Mouse (Mus musculus) myocyte (in vitro differentiated cells): ENCODE results near the gene Tnrc6a.

Experiments used
- CEBPB ChIP-seq: IDR thresholded peaks from 2 replicates; pipeline ENCODE4 v1.6.1; 2011; ENCODE audit warnings: mild to moderate bottlenecking, moderate library complexity; ENCODE audit not compliant: poor library complexity, insufficient read depth, severe bottlenecking
- E2F4 ChIP-seq: IDR thresholded peaks from one replicate; pipeline ENCODE4 v1.6.1; 2011; ENCODE audit warnings: mild to moderate bottlenecking, control low read depth, moderate library complexity; ENCODE audit not compliant: insufficient read depth
- MAX ChIP-seq: IDR thresholded peaks from one replicate; pipeline ENCODE4 v1.6.1; 2011; ENCODE audit warnings: low read depth, mild to moderate bottlenecking, control low read depth
- MYOD1 ChIP-seq, 3 experiments: IDR thresholded peaks; one replicate each; pipeline ENCODE4 v1.6.1; 2011; ENCODE audit warnings: control low read depth in 2 of 3, low read depth in 2 of 3, mild to moderate bottlenecking in 2 of 3, moderate library complexity in 1 of 3; ENCODE audit not compliant: insufficient read length in 2 of 3, control insufficient read depth in 1 of 3
- MYOG ChIP-seq, 3 experiments: IDR thresholded peaks; one replicate each; pipeline ENCODE4 v1.6.1; 2011; ENCODE audit warnings: control low read depth in 2 of 3, low read depth in 2 of 3, mild to moderate bottlenecking in 2 of 3; ENCODE audit not compliant: insufficient read length in 2 of 3, control insufficient read depth in 1 of 3, insufficient read depth in 1 of 3
- POLR2A ChIP-seq: IDR thresholded peaks from one replicate; pipeline ENCODE4 v1.6.1; 2011; ENCODE audit warnings: low read depth, mild to moderate bottlenecking, control low read depth, moderate library complexity; ENCODE audit not compliant: insufficient read length
- POLR2AphosphoS2 ChIP-seq: IDR thresholded peaks from one replicate; pipeline ENCODE4 v1.6.1; 2011; ENCODE audit warnings: low read depth, control low read depth; ENCODE audit not compliant: insufficient read length
- REST ChIP-seq: IDR thresholded peaks from one replicate; pipeline ENCODE4 v1.6.1; 2011; ENCODE audit warnings: mild to moderate bottlenecking, control low read depth, moderate library complexity; ENCODE audit not compliant: insufficient read depth, insufficient read length
- SRF ChIP-seq: IDR thresholded peaks from one replicate; pipeline ENCODE4 v1.6.1; 2011; ENCODE audit warnings: low read depth; ENCODE audit not compliant: control insufficient read depth, insufficient read length
- TCF12 ChIP-seq: IDR thresholded peaks from one replicate; pipeline ENCODE4 v1.6.1; 2011; ENCODE audit warnings: mild to moderate bottlenecking, control low read depth; ENCODE audit not compliant: poor library complexity, insufficient read depth, severe bottlenecking
- USF1 ChIP-seq: IDR thresholded peaks from one replicate; pipeline ENCODE4 v1.6.1; 2011; ENCODE audit warnings: low read depth, mild to moderate bottlenecking, control low read depth, moderate library complexity

DNA sequence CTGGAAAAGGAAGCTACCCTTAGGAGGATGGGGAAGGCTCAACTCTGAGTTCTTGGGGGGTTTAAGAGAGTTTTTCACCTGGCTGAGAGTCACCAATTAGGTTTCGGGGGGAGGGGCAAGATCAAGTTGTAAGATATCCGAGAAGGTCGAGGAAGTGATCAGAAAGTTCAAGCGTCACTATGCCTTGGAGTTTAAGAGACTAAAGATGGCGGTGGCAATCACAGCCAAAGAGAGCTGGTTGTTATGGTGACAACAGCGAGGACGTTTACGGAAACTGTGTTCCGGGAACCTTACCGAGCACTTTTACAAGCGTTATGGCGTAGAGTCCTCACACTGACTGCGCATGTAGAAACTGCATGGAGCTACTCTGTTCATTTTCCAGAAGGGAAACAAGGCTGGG, 39.0 kb upstream of the Tnrc6a start:
- TF ChIP-seq POLR2A (no peak), USF1 (no peak), MYOG (IDR thresholded peaks at IDR 0.05; ENCODE audit: control insufficient read depth in 1 of 3, insufficient read depth in 1 of 3, insufficient read length in 2 of 3, low read depth in 2 of 3) (no peak), CEBPB (no peak), E2F4 (no peak), REST (no peak), TCF12 (no peak), SRF (no peak), MAX (no peak), POLR2AphosphoS2 (no peak), MYOD1 (IDR thresholded peaks at IDR 0.05; ENCODE audit: control insufficient read depth in 1 of 3, insufficient read length in 2 of 3, low read depth in 2 of 3) (no peak)
